Mouse (Mus musculus): Measurements from ENCODE around the gene Ntng1.

GRCm38 (mm10) chr3:110087189-110087588, 56.6 kb downstream of the Ntng1 start:
- TF ChIP-seq POLR2A (IDR thresholded peaks at IDR 0.05; ENCODE audit: low read depth, low read length) (no peak), CTCF (IDR thresholded peaks at IDR 0.05; ENCODE audit: extremely low read depth, insufficient read depth, insufficient read length, insufficient replicate concordance) (no peak)
